Mouse (Mus musculus) heart, postnatal 0 days (tissue): ENCODE data around the gene Sun1. TPM values are rescaled to one million over a fixed set of nuclear protein-coding genes. Genes with fewer than 3 reads are reported as not detected.

Experiments
- ATAC-seq: fragments of 200-750 bp; cut with Nextera tagmentation; 2 replicates; pipeline ENCODE4 v1.8.0; 2017; ENCODE audit warnings: low read depth, moderate number of reproducible peaks, moderate library complexity; ENCODE audit not compliant: insufficient read depth
- DNase-seq: peaks from one replicate; pipeline ENCODE4 v3.0.0-alpha.2; 2016; ENCODE audit warnings: low spot score
- H3K27ac ChIP-seq: fragments of 300-500 bp; sonication (generic); 2 replicates; pipeline ENCODE4 v1.5.1; 2014; ENCODE audit warnings: low read depth, mild to moderate bottlenecking
- H3K27me3 ChIP-seq: fragments of 300-500 bp; sonication (generic); 2 replicates; pipeline ENCODE4 v1.6.1; 2014; ENCODE audit warnings: low read length, mixed read lengths; ENCODE audit not compliant: control insufficient read depth, insufficient read depth
- H3K36me3 ChIP-seq: fragments of 300-500 bp; sonication (generic); replicated peaks from 2 replicates; pipeline ENCODE4 v1.6.1; 2014; ENCODE audit warnings: low read length, mixed read lengths; ENCODE audit not compliant: control insufficient read depth, insufficient read depth
- H3K4me1 ChIP-seq: fragments of 300-500 bp; sonication (generic); 2 replicates; pipeline ENCODE4 v1.6.1; 2014; ENCODE audit warnings: antibody characterized with exemption; ENCODE audit not compliant: control insufficient read depth, insufficient read depth
- H3K4me2 ChIP-seq: fragments of 300-500 bp; sonication (generic); 2 replicates; pipeline ENCODE4 v1.6.1; 2014; ENCODE audit warnings: low read depth, mild to moderate bottlenecking, low read length, moderate library complexity
- H3K4me3 ChIP-seq: fragments of 300-500 bp; sonication (generic); 2 replicates; pipeline ENCODE4 v1.5.1; 2014; ENCODE audit warnings: low read depth, low read length
- H3K9ac ChIP-seq: fragments of 300-500 bp; sonication (generic); replicated peaks from 2 replicates; pipeline ENCODE4 v1.6.1; 2014; ENCODE audit warnings: low read depth, low read length, mixed read lengths
- H3K9me3 ChIP-seq: fragments of 300-500 bp; sonication (generic); replicated peaks from 2 replicates; pipeline ENCODE4 v1.6.1; 2016; ENCODE audit warnings: low read length; ENCODE audit not compliant: control insufficient read depth
- CTCF ChIP-seq: IDR thresholded peaks from 2 replicates; pipeline ENCODE4 v1.5.1; 2016; ENCODE audit warnings: antibody characterized with exemption, control low read depth, low read depth
- EP300 ChIP-seq: IDR thresholded peaks from 2 replicates; pipeline ENCODE4 v1.6.1; 2016; ENCODE audit warnings: antibody characterized with exemption, low read depth
- WGBS: fragments of 180-500 bp; shearing (Covaris S2); extraction: QIAGEN DNeasy Blood & Tissue Kit; methylation state at CpG from one replicate; pipeline ENCODE4 v1.1.7; 2014; 5-methylcytosine and 5-hydroxymethylcytosine counted together
- polyA plus RNA-seq: library from polyadenylated mRNA; unstranded; fragments of >200 nt; fragmentation: Nextera tagmentation; extraction: Ambion mirVana; gene quantifications from 2 replicates; pipeline ENCODE4 v1.2.1, GENCODE M21; 2015
- total RNA-seq: library from RNA; depleted of rRNA; stranded (reverse); fragments of >200 nt; gene quantifications from 2 replicates; pipeline ENCODE4 v1.2.3, GENCODE M21; 2014; ENCODE audit warnings: low replicate concordance

Sun1 gene
- total and polyA plus RNA-seq, 2 experiments from 2014 or later: 22.4 to 71.5 TPM

- no peak for DNase-seq
These were observed 16.8 kb upstream of the Sun1 start for GRCm38 (mm10) chr5:139183601-139184000.

DNA sequence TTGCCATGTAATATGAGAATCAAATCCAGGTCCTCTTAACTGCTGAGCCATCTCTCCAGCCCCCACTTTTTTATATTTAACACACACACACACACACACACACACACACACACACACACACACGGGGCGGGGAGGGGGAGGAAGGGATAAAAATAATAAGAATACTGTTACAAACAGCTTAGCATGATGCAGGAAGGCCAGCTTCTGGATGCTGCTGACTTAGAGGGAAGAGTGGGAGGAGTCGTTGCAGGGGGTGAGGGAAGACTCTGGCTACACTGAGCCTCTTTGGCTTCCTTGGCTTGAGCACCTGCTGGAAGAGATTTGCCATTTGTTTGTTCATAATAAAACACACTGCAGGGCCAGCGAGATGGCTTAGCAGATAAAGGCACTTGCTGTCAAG lies 15.5 kb upstream of the Sun1 start:
- Histone ChIP-seq H3K4me1 (no peaks in the 10 kb centered on the region), H3K27me3 (no peaks in the 10 kb centered on the region), H3K9me3 (no peaks in the 10 kb centered on the region), H3K27ac (no peak overlapping the region), H3K9ac (no peak overlapping the region), H3K36me3 (peaks cover 66% of the 10 kb centered on the region), H3K4me2 (no peak overlapping the region), H3K4me3 (no peak overlapping the region)
- WGBS: 80% methylated on average over 4 of the region's 4 CpGs
- TF ChIP-seq CTCF (no peak), EP300 (no peak)
- DNase-seq (no peak), ATAC-seq (no peak)

More at GRCm38 (mm10) chr5:139183601-139184000, 16.8 kb upstream of the Sun1 start:
- WGBS: 89% methylated on average over 9 of the region's 9 CpGs
- Histone ChIP-seq H3K4me1 (no peaks in the 10 kb centered on the region), H3K27ac (no peak overlapping the region), H3K27me3 (no peaks in the 10 kb centered on the region), H3K9ac (no peak overlapping the region), H3K4me3 (no peak overlapping the region), H3K4me2 (no peak overlapping the region), H3K9me3 (no peaks in the 10 kb centered on the region), H3K36me3 (peaks cover 69% of the 10 kb centered on the region)
- no peak for ATAC-seq
- no peak for TF ChIP-seq CTCF
- no peak for TF ChIP-seq EP300

DNA sequence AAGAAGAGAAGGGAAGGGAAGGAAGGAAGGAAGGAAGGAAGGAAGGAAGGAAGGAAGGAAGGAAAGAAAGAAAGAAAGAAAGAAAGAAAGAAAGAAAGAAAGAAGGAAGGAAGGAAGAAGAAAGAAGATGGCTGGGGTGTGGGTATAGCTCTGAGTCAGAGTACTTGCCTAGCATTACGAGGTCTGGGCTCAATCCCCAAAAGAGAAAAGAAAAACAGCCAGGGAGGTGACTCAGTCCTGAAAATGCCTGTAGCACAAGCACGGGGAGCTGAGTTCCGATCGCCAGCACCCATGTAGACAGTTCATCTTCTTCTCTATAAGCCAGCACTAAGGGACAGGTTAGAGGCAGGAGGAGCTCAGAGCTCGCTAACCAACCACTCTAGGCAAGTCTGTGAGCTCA lies 10.7 kb upstream of the Sun1 start:
- no peak overlapping the region for H3K4me2 ChIP-seq
- H3K27me3 ChIP-seq: no peaks in the 10 kb centered on the region
- TF ChIP-seq CTCF (no peak), EP300 (no peak)
- H3K4me1 ChIP-seq: no peaks in the 10 kb centered on the region
- 89% methylated on average over 5 of the region's 5 CpGs for WGBS
- H3K4me3 ChIP-seq: no peak overlapping the region
- H3K36me3 ChIP-seq: peaks cover 24% of the 10 kb centered on the region
- no peak for ATAC-seq
- H3K27ac ChIP-seq: no peak overlapping the region
- no peak for DNase-seq
- H3K9ac ChIP-seq: no peak overlapping the region
- H3K9me3 ChIP-seq: no peaks in the 10 kb centered on the region

DNA sequence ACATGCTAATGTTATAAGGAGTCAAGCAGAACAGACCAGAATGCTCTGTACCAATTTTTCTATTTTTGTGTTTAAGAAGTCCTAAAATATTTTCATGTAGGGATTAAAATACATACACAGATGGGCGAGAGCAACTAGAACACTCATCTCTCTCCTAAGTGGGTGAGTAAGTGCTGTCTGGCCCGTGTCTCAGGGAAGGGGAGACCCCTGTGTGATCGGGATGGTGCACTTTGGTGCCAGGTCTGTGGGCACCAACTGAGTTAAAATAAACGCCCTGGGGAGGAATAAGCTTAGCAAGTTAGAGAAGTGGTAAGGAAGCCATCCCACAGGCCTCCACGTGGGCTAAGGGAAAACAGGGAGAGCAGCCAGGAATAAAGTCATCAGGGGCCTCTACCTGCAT lies 9.5 kb upstream of the Sun1 start:
- ATAC-seq (no peak), DNase-seq (no peak)
- H3K36me3 ChIP-seq: peaks cover 13% of the 10 kb centered on the region; the same call in 1 of the 2 replicates
- H3K4me2 ChIP-seq: no peak overlapping the region
- 64% methylated on average over 5 of the region's 5 CpGs for WGBS
- no peak overlapping the region for H3K27ac ChIP-seq
- H3K27me3 ChIP-seq: no peaks in the 10 kb centered on the region
- no peak overlapping the region for H3K4me3 ChIP-seq
- no peak overlapping the region for H3K9ac ChIP-seq
- no peaks in the 10 kb centered on the region for H3K9me3 ChIP-seq
- TF ChIP-seq EP300: no peak
- H3K4me1 ChIP-seq: no peaks in the 10 kb centered on the region

- no peak overlapping the region for H3K4me2 ChIP-seq
- no peak for DNase-seq
- H3K36me3 ChIP-seq: no peaks in the 10 kb centered on the region
- H3K9me3 ChIP-seq: no peaks in the 10 kb centered on the region
- peaks cover 20% of the 10 kb centered on the region for H3K4me1 ChIP-seq
- no peaks in the 10 kb centered on the region for H3K27me3 ChIP-seq
- no peak for TF ChIP-seq CTCF
- no peak for TF ChIP-seq EP300
- no peak overlapping the region for H3K9ac ChIP-seq
- H3K27ac ChIP-seq: no peak overlapping the region
- WGBS: 83% methylated on average over 3 of the region's 3 CpGs
- no peak for ATAC-seq
- H3K4me3 ChIP-seq: no peak overlapping the region
These were observed 1.7 kb upstream of the Sun1 start for GRCm38 (mm10) chr5:139198779-139199178.

DNA sequence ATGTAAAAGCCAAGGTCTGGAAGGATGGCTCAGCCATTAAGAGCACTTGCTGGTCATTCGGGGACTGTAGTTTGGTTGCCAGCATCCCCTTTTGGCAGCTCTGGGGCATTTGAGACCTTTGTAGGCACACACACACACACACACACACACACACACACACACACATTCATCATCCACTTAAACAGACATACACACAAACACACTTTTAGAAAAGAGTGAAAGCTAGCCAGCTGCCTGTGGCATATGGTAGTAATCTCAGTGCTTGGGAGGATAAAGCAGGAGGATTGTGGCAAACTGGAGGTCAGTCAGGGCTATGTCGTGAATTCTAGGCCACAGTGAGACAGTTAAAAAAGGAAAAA lies 822 bp upstream of the Sun1 start:
- Histone ChIP-seq H3K4me3 (peak overlapping the region; percentile 89), H3K9ac (peak overlapping the region; percentile 49), H3K4me2 (peak overlapping the region; percentile 99), H3K9me3 (no peaks in the 10 kb centered on the region), H3K27ac (peak overlapping the region; percentile 82), H3K4me1 (peaks cover 20% of the 10 kb centered on the region), H3K27me3 (no peaks in the 10 kb centered on the region), H3K36me3 (no peaks in the 10 kb centered on the region)
- 45% methylated on average over 2 of the region's 2 CpGs for WGBS
- 0 out of 2 replicates have a peak, but pooled peaks have one; percentile 6 for TF ChIP-seq EP300
- TF ChIP-seq CTCF: no peak
- DNase-seq: no peak
- ATAC-seq: no peak
